ENCODE assay signal across 8 mouse cellular contexts in the genomic region with DNA sequence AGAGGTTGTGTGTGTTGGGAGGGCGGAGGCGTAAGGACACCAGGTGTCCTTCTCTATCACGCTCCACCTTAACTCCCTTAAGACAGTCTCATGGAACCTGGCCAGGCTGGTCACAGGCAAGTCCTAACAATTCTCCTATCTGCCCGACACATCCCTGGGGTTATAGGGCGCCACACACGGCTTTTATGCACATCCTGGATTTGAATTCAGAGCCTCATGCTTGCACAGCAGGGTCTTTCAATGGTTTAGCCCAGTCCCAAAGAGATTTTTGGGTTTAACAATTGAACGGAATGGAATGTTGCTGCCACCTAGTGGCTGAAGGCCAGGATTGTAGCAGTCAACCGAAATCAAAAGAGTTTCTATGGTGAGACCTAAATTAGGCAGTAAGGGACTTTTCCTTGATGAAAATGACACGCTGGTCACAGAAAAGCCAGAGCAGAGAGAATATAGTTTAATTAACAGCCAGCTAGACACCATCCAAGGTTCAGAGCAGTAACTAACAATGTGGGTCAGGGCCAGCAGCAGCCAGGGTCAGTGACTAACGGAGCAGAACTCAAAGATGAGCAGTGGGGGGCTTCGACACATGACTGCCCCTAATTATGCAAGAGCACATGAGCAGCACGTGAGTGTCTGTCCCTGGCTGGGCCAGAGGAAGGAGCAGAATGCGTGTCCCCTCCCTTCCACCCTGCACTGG. TPM values are rescaled to one million over a fixed set of nuclear protein-coding genes. Genes with fewer than 3 reads are reported as not detected.
DNase-seq lines count a peak whose midpoint lies in the region; ATAC-seq lines count a peak whose summit lies in the region.

No protein-coding gene starts in this region.

- H3K36me3 ChIP-seq in limb, embryonic 13.5 days: no peaks in the 10 kb centered on the region
- H3K36me3 ChIP-seq in midbrain, embryonic 16.5 days (ENCODE audit: control insufficient read depth, insufficient read depth, low read length): no peaks in the 10 kb centered on the region
- no peaks in the 10 kb centered on the region for H3K36me3 ChIP-seq in stomach, embryonic 14.5 days (ENCODE audit: control insufficient read depth, insufficient read depth, low read length)

- H3K4me3 ChIP-seq in limb, embryonic 13.5 days: no peak overlapping the region
- peak overlapping the region; percentile 1; the same call in 1 of the 2 replicates for H3K4me3 ChIP-seq in midbrain, embryonic 16.5 days (ENCODE audit: low read depth, low read length)
- no peak overlapping the region for H3K4me3 ChIP-seq in stomach, embryonic 14.5 days (ENCODE audit: low read depth, low read length)

- peak overlapping the region; percentile 50 for H3K4me2 ChIP-seq in limb, embryonic 13.5 days (replicated peaks)
- H3K4me2 ChIP-seq in midbrain, embryonic 16.5 days (ENCODE audit: low read length): peak overlapping the region; percentile 38
- H3K4me2 ChIP-seq in stomach, embryonic 14.5 days (replicated peaks; ENCODE audit: low read depth, low read length): peak overlapping the region; percentile 25; the same call in 1 of the 2 replicates

- ATAC-seq in limb, embryonic 13.5 days (ENCODE audit: low FRiP score, low read depth): peak; percentile 54
- ATAC-seq in midbrain, embryonic 16.5 days: peak; percentile 66
- ATAC-seq in stomach, embryonic 14.5 days (ENCODE audit: insufficient number of reproducible peaks, insufficient read depth, low FRiP score, low read depth): peak; percentile 64

- no peak overlapping the region for H3K27ac ChIP-seq in limb, embryonic 13.5 days
- H3K27ac ChIP-seq in midbrain, embryonic 16.5 days (ENCODE audit: low read length): no peak overlapping the region
- no peak overlapping the region for H3K27ac ChIP-seq in stomach, embryonic 14.5 days (ENCODE audit: low read length)

- no peaks in the 10 kb centered on the region for H3K9me3 ChIP-seq in limb, embryonic 13.5 days
- no peaks in the 10 kb centered on the region for H3K9me3 ChIP-seq in midbrain, embryonic 16.5 days (replicated peaks; ENCODE audit: control insufficient read depth, low read length, poor library complexity, severe bottlenecking)
- H3K9me3 ChIP-seq in stomach, embryonic 14.5 days (ENCODE audit: control insufficient read depth, low read depth, low read length): no peaks in the 10 kb centered on the region

- H3K9ac ChIP-seq in limb, embryonic 13.5 days: 0 out of 2 replicates have a peak overlapping the region, but pooled peaks have one; percentile 21
- no peak overlapping the region; the same call in 1 of the 2 replicates for H3K9ac ChIP-seq in midbrain, embryonic 16.5 days (ENCODE audit: low read depth, low read length)
- no peak overlapping the region for H3K9ac ChIP-seq in stomach, embryonic 14.5 days (replicated peaks; ENCODE audit: low read depth, low read length)

- H3K4me1 ChIP-seq in limb, embryonic 13.5 days: peaks cover 7% of the 10 kb centered on the region; the same call in 1 of the 2 replicates
- H3K4me1 ChIP-seq in midbrain, embryonic 16.5 days (ENCODE audit: control insufficient read depth, insufficient read depth, low read length): peaks cover 9% of the 10 kb centered on the region
- no peaks in the 10 kb centered on the region for H3K4me1 ChIP-seq in stomach, embryonic 14.5 days (ENCODE audit: control insufficient read depth, insufficient read depth, low read length)

- WGBS in limb, embryonic 13.5 days: 18% methylated on average over 13 of the region's 13 CpGs
- whole genome bisulfite sequencing in midbrain, embryonic 16.5 days: 9% methylated on average over 13 of the region's 13 CpGs
- 18% methylated on average over 13 of the region's 13 CpGs for WGBS in stomach, embryonic 14.5 days

- no peaks in the 10 kb centered on the region for H3K27me3 ChIP-seq in limb, embryonic 13.5 days
- no peaks in the 10 kb centered on the region for H3K27me3 ChIP-seq in midbrain, embryonic 16.5 days (ENCODE audit: control insufficient read depth, insufficient read depth, low read depth, low read length)
- H3K27me3 ChIP-seq in stomach, embryonic 14.5 days (ENCODE audit: control insufficient read depth, insufficient read depth, low read length): no peaks in the 10 kb centered on the region

- peak; percentile 77 for DNase-seq in CD4-positive helper T cell, adult 2 months (ENCODE audit: low read depth, low spot score)
- peak; percentile 35 for DNase-seq in adrenal gland, adult 8-10 months
- DNase-seq in embryo, embryonic 9.5 days (ENCODE audit: extremely low spot score): peak; percentile 76
- DNase-seq in heart, adult 18-20 months: peak; percentile 64 to 88
- peak; percentile 80 for DNase-seq in kidney, adult 18-20 months

RNA-seq across cellular contexts. Expression of gene Rpia, which starts 13.9 kb away (rescaled TPM):
- total RNA-seq in adrenal gland, adult 8-10 months (2022): 10 to 100 TPM; 13.7 to 23.9 (median 20.8) TPM
- 10 to 100 TPM; 13.2 to 15.5 TPM for total RNA-seq in heart, adult 18-20 months (2021)
- polyA plus RNA-seq in limb, embryonic 13.5 days (2015; fragmentation: Nextera tagmentation; extraction: Ambion mirVana): 2.2 and 2.5 TPM in 2 replicates
- polyA plus RNA-seq in midbrain, embryonic 16.5 days (2015; fragmentation: Nextera tagmentation; extraction: Ambion mirVana): 2.6 and 2.9 TPM in 2 replicates
- polyA plus RNA-seq in stomach, embryonic 14.5 days (2014; fragmentation: Nextera tagmentation; extraction: Ambion mirVana): 4.5 and 4.8 TPM in 2 replicates

RNA-seq across cellular contexts. Expression of gene Eif2ak3, which starts 38.3 kb away (rescaled TPM):
- total RNA-seq in adrenal gland, adult 8-10 months (2022): 10 to 100 TPM; 22.6 to 31.6 (median 27.9) TPM
- total RNA-seq in heart, adult 18-20 months (2021): 1 to 10 TPM; 6.9 to 7.5 TPM
- polyA plus RNA-seq in limb, embryonic 13.5 days (2015; fragmentation: Nextera tagmentation; extraction: Ambion mirVana): 11.8 and 12.8 TPM in 2 replicates
- polyA plus RNA-seq in midbrain, embryonic 16.5 days (2015; fragmentation: Nextera tagmentation; extraction: Ambion mirVana): 12.5 and 13.4 TPM in 2 replicates
- polyA plus RNA-seq in stomach, embryonic 14.5 days (2014; fragmentation: Nextera tagmentation; extraction: Ambion mirVana): 10.2 and 12.5 TPM in 2 replicates
